Mouse (Mus musculus) hindbrain, embryonic 16.5 days (tissue): Measurements from ENCODE around the gene Prlr. TPM values are rescaled to one million over a fixed set of nuclear protein-coding genes. Genes with fewer than 3 reads are reported as not detected.

ENCODE experiments used
- ATAC-seq: fragments of 200-750 bp; cut with Nextera tagmentation; 2 replicates; pipeline ENCODE4 v1.8.0; 2017; ENCODE audit warnings: moderate TSS enrichment, moderate library complexity
- H3K27ac ChIP-seq: fragments of 300-500 bp; sonication (generic); 2 replicates; pipeline ENCODE4 v1.5.1; 2014; ENCODE audit warnings: low read depth, mild to moderate bottlenecking, control low read depth, low read length, moderate library complexity
- H3K27me3 ChIP-seq: fragments of 300-500 bp; sonication (generic); replicated peaks from 2 replicates; pipeline ENCODE4 v1.6.1; 2014; ENCODE audit warnings: low read length; ENCODE audit not compliant: control insufficient read depth, insufficient read depth
- H3K36me3 ChIP-seq: fragments of 300-500 bp; sonication (generic); 2 replicates; pipeline ENCODE4 v1.6.1; 2014; ENCODE audit warnings: mild to moderate bottlenecking, low read length, moderate library complexity, mixed read lengths; ENCODE audit not compliant: control insufficient read depth, insufficient read depth
- H3K4me1 ChIP-seq: fragments of 300-500 bp; sonication (generic); 2 replicates; pipeline ENCODE4 v1.6.1; 2014; ENCODE audit warnings: low read depth, low read length; ENCODE audit not compliant: control insufficient read depth, insufficient read depth
- H3K4me2 ChIP-seq: fragments of 300-500 bp; sonication (generic); 2 replicates; pipeline ENCODE4 v1.6.1; 2014; ENCODE audit warnings: mild to moderate bottlenecking, low read length, control low read depth, moderate library complexity
- H3K4me3 ChIP-seq: fragments of 300-500 bp; sonication (generic); 2 replicates; pipeline ENCODE4 v1.5.1; 2014; ENCODE audit warnings: mild to moderate bottlenecking, low read length, control low read depth, moderate library complexity
- H3K9ac ChIP-seq: fragments of 300-500 bp; sonication (generic); 2 replicates; pipeline ENCODE4 v1.6.1; 2014; ENCODE audit warnings: low read depth, mild to moderate bottlenecking, control low read depth, low read length, moderate library complexity
- H3K9me3 ChIP-seq: fragments of 300-500 bp; sonication (generic); 2 replicates; pipeline ENCODE4 v1.6.1; 2014; ENCODE audit warnings: mild to moderate bottlenecking, low read length, moderate library complexity; ENCODE audit not compliant: control insufficient read depth
- WGBS: fragments of 180-500 bp; shearing (Covaris S2); extraction: QIAGEN DNeasy Blood & Tissue Kit; methylation state at CpG from one replicate; pipeline ENCODE4 v1.1.7; 2014; 5-methylcytosine and 5-hydroxymethylcytosine counted together
- polyA plus RNA-seq: library from polyadenylated mRNA; unstranded; fragments of >200 nt; fragmentation: Nextera tagmentation; extraction: Ambion mirVana; gene quantifications from 2 replicates; pipeline ENCODE4 v1.2.1, GENCODE M21; 2015

The Prlr gene
- polyA plus RNA-seq, 1 experiment from 2014 or later: 2.8 TPM

GRCm38 (mm10) chr15:10330626-10331025, 153.6 kb downstream of the Prlr start:
- Histone ChIP-seq H3K4me3 (no peak overlapping the region), H3K4me1 (no peaks in the 10 kb centered on the region), H3K9me3 (no peaks in the 10 kb centered on the region), H3K9ac (no peak overlapping the region), H3K27me3 (no peaks in the 10 kb centered on the region), H3K27ac (no peak overlapping the region), H3K36me3 (no peaks in the 10 kb centered on the region), H3K4me2 (no peak overlapping the region)
- ATAC-seq: no peak
- 83% methylated on average over 3 of the region's 3 CpGs for WGBS

- H3K36me3 ChIP-seq: no peaks in the 10 kb centered on the region
Observed at GRCm38 (mm10) chr15:10332566-10332965, 155.5 kb downstream of the Prlr start.

DNA sequence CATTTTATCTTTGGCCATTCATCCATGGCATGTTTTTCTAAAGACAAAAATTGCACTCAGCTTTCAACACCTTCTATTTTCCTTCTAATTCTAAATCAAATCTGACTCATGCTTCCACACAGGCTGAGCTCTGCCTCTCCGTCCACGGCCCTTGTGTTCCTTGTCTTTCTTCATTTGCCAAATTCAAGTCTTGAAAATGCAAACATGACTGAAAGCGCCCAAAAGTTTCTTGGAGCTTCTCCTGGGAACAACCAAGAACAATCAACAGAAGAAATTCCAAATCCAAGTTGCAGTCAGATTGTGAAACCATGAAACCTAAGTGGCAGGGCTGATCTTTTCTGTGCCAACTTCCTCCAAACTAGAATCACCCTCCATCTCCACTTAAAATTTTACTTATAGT, 161.6 kb downstream of the Prlr start:
- no peaks in the 10 kb centered on the region for H3K27me3 ChIP-seq
- no peak for ATAC-seq
- no peak overlapping the region for H3K27ac ChIP-seq
- H3K36me3 ChIP-seq: no peaks in the 10 kb centered on the region
- WGBS: 74% methylated on average over 3 of the region's 3 CpGs
- no peak overlapping the region for H3K9ac ChIP-seq
- no peaks in the 10 kb centered on the region for H3K9me3 ChIP-seq
- no peaks in the 10 kb centered on the region for H3K4me1 ChIP-seq
- no peak overlapping the region for H3K4me2 ChIP-seq
- no peak overlapping the region for H3K4me3 ChIP-seq

More at GRCm38 (mm10) chr15:10332566-10332965, 155.5 kb downstream of the Prlr start:
- Histone ChIP-seq H3K4me2 (no peak overlapping the region), H3K4me1 (no peaks in the 10 kb centered on the region), H3K27me3 (no peaks in the 10 kb centered on the region), H3K4me3 (no peak overlapping the region), H3K9me3 (no peaks in the 10 kb centered on the region), H3K27ac (no peak overlapping the region), H3K9ac (no peak overlapping the region)
- no peak for ATAC-seq
- 92% methylated on average over 1 of the region's 1 CpGs for WGBS

DNA sequence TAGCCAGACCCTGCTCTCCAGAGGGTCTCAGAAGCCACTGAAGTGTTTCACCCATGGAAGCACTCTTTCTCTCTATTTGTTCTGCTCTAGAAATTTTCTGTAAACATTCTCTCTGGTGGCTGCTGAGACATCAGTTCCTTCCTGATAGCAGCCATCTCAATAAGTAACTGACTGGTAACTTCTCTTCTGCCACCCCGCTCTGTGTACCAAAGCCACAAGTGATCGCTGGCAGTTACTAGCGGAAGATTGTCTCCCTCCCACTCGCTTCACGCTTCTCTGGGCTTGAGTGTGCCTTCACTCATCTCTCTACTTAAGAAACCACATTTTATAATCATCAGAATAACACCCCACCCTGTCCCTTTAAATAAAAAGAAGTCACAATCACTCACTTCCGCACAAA, 170.0 kb downstream of the Prlr start:
- Histone ChIP-seq H3K36me3 (no peaks in the 10 kb centered on the region), H3K4me1 (no peaks in the 10 kb centered on the region), H3K27ac (no peak overlapping the region), H3K4me2 (no peak overlapping the region), H3K4me3 (no peak overlapping the region), H3K9ac (no peak overlapping the region), H3K27me3 (no peaks in the 10 kb centered on the region), H3K9me3 (no peaks in the 10 kb centered on the region)
- 89% methylated on average over 6 of the region's 6 CpGs for WGBS
- peak; percentile 40; the same call in 1 of the 2 replicates for ATAC-seq

GRCm38 (mm10) chr15:10358039-10358948, 181.3 kb downstream of the Prlr start, which contains the start of gene Agxt2:
Gene Agxt2 (plus strand): TSS chr15:10358532.
- Histone ChIP-seq H3K36me3 (no peaks in the 10 kb centered on the region), H3K4me2 (no peak within 1 kb of the TSS), H3K27me3 (no peaks in the 10 kb centered on the region), H3K27ac (no peak within 1 kb of the TSS), H3K9me3 (no peaks in the 10 kb centered on the region), H3K9ac (no peak within 1 kb of the TSS), H3K4me3 (no peak within 1 kb of the TSS), H3K4me1 (no peaks in the 10 kb centered on the region)
- ATAC-seq: no peak
- 84% methylated on average over 9 of the region's 9 CpGs for WGBS

- no peak for ATAC-seq
- H3K27me3 ChIP-seq: no peaks in the 10 kb centered on the region
- H3K4me3 ChIP-seq: no peak overlapping the region
Observed at GRCm38 (mm10) chr15:10366331-10366730, 189.3 kb downstream of the Prlr start.

DNA sequence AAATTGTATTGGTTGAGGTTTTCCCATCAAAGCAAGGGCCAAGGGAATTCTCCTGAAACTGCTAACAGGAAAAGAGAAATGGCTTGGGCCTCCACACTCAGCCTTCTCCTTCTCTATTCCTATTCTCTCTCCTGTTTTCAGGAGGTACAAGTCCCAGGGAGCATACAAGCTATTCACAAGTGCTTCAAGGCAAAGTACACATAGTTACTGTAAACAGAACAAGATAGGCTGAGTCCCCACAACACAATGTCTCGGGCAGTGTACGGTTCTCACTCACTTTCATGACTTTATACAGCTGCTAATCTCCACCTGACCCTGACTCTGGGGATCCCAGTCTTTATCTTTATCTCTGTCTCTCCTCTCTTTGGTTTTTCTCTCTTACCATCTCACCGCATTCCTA, 198.4 kb downstream of the Prlr start:
- Histone ChIP-seq H3K4me3 (no peak overlapping the region), H3K9ac (no peak overlapping the region), H3K4me2 (no peak overlapping the region), H3K27ac (no peak overlapping the region), H3K27me3 (no peaks in the 10 kb centered on the region), H3K4me1 (no peaks in the 10 kb centered on the region), H3K36me3 (no peaks in the 10 kb centered on the region), H3K9me3 (no peaks in the 10 kb centered on the region)
- WGBS: 88% methylated on average over 3 of the region's 3 CpGs
- ATAC-seq: no peak

More at GRCm38 (mm10) chr15:10366331-10366730, 189.3 kb downstream of the Prlr start:
- Histone ChIP-seq H3K9me3 (no peaks in the 10 kb centered on the region), H3K9ac (no peak overlapping the region), H3K4me2 (no peak overlapping the region), H3K4me1 (no peaks in the 10 kb centered on the region), H3K27ac (no peak overlapping the region), H3K36me3 (no peaks in the 10 kb centered on the region)
- whole genome bisulfite sequencing: 92% methylated on average over 2 of the region's 2 CpGs

GRCm38 (mm10) chr15:10378338-10378959, 201.4 kb downstream of the Prlr start:
- Histone ChIP-seq H3K36me3 (no peaks in the 10 kb centered on the region), H3K9me3 (no peaks in the 10 kb centered on the region), H3K4me3 (no peak overlapping the region), H3K4me2 (no peak overlapping the region), H3K9ac (no peak overlapping the region), H3K27ac (no peak overlapping the region), H3K27me3 (no peaks in the 10 kb centered on the region), H3K4me1 (no peaks in the 10 kb centered on the region)
- no peak for ATAC-seq
- WGBS: 93% methylated on average over 4 of the region's 4 CpGs

- 94% methylated on average over 3 of the region's 3 CpGs for WGBS
- H3K27ac ChIP-seq: no peak overlapping the region
- no peak overlapping the region for H3K4me2 ChIP-seq
- no peaks in the 10 kb centered on the region for H3K27me3 ChIP-seq
- no peaks in the 10 kb centered on the region for H3K36me3 ChIP-seq
- ATAC-seq: no peak
- no peak overlapping the region for H3K9ac ChIP-seq
- H3K4me1 ChIP-seq: no peaks in the 10 kb centered on the region
- H3K9me3 ChIP-seq: no peaks in the 10 kb centered on the region
- no peak overlapping the region for H3K4me3 ChIP-seq
Observed at GRCm38 (mm10) chr15:10379757-10380458, 202.9 kb downstream of the Prlr start.
